Mouse (Mus musculus): Measurements from ENCODE around the gene Bnip1.

Bnip1 gene

DNA sequence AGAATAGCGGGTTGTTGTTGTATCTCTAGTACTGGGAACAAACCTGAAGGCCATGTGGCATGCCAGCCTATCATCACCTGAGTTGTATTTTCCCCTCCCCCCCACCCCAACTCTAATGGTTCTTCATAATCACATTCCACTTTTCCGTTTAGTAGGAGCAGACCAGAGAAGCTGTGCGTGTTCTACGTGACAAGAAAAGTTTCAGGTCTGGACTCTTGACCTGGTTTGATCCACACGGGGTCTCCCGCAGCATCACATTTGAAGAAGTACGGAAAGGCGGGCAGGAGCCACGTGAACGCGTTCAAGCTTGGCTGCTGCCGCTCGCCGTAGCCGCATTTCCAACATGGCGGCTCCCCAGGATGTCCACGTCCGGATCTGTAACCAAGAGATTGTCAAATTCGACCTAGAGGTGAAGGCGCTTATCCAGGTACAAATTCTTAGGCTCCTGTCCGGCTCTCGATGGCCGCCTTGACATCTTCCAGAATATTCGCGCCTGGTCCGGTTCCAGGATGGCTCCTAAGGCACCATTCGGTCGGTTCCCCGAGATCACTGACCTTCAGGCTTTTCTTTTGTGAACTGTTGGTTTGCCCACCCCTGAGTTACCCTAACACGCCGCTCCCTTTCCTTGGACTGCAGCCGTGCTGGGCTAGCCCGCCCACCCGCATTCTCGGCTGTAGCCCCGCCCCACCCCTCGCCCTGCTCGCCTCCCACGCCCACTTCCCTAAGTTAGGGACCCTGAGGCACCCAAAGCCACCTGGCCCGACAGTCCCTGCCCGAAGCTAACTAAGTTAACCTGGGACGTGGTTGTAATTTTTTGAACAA, at the start of gene Bnip1:
Gene Bnip1, plus strand, starts transcription at position 317 of the 822 bp plus-strand sequence.
- peak; percentile 75 for DNase-seq

DNA sequence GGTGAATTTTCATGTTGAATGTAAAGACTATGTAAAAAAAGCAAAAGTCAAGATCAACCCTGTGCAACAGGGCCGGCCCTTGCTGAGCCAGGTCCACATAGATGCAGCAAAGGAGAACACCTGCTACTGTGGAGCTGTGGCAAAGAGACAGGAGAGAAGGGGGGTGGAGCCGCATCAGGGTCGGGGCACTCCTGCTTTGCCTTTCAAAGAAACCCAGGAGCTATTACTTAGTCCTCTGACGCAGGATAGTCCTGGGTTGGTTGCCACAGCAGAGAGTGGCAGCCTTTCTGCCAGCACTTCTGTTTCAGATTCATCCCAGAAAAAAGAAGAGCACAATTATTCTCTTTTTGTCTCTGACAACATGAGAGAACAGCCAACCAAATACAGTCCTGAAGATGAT, 38.3 kb upstream of the Bnip1 start:
- no peak for DNase-seq

GRCm38 (mm10) chr17:26743294-26743693, 37.6 kb upstream of the Bnip1 start:
- no peak for DNase-seq

DNA sequence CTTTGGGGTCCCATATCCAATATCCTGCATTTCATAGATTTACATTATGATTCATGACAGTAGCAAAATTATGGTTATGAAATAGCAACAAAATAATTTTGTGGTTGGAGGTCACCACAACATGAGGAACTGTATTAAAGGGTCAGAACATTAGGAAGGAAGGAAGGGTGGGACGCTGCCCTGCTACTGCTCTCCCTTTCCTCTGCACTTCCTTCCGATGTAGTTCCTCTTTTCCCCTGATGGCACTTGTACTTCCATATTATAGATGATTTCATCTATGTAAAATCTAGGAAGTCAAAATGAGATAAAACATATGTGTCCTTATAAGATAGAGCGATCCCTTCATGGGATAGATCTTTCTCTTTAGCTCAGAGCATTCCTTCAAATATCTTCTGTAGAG, 30.9 kb upstream of the Bnip1 start:
- no peak for DNase-seq

GRCm38 (mm10) chr17:26752297-26752696, 28.6 kb upstream of the Bnip1 start:
- DNase-seq = no peak

- no peak for DNase-seq
These were observed 27.4 kb upstream of the Bnip1 start for GRCm38 (mm10) chr17:26753476-26753875.

DNA sequence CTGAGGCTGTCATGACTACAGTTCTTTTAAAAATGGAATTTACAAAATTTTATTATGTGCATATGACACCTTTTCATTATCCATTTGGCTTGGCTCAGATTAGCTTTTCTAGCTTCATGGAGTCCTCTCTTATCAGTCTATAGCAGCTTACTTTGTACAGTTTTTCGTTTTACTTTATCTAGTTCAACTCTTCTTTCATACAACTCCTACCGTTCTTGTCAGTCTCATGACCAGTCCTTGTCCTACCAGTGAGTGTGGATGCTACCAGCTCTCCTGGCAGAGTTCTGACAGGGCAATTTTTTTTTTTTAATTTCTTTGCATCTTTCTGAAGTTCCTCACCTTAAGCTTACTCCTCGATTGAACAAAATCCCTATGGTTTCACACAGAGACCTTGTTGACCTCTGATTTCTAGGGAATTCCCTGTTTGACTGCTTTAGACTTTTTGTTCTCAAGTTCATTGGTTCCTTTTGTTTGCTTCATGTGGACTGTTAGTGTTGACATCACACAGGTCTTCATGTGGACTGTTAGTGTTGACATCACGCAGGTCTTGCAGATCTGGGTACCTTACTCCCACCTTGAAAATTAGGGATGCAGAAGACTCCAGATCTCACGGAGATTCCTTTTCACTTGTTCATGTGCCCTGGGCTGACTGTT, 13.6 kb upstream of the Bnip1 start:
- DNase-seq = no peak

- DNase-seq = no peak
These were observed 13.1 kb upstream of the Bnip1 start for GRCm38 (mm10) chr17:26767754-26768124.

DNA sequence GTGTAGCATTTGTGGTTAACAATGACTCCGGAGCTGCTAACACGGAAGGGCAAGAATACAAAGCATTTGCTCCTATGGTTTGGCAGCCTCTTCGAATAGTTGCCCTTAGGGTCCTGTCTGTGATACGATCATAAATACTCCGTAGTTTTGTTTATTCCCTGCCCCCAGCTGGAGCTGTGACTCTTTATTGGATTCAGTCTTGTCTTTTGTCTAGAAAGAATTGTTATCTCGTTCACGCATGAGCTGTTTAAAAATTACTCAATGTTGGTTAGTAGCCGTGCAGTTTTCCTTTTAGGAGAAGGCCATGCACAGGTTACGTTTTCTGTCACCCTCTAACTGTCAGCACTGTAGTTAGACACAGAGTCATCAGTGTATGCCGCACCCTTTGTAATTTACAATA, 4.7 kb upstream of the Bnip1 start:
- DNase-seq = no peak

DNA sequence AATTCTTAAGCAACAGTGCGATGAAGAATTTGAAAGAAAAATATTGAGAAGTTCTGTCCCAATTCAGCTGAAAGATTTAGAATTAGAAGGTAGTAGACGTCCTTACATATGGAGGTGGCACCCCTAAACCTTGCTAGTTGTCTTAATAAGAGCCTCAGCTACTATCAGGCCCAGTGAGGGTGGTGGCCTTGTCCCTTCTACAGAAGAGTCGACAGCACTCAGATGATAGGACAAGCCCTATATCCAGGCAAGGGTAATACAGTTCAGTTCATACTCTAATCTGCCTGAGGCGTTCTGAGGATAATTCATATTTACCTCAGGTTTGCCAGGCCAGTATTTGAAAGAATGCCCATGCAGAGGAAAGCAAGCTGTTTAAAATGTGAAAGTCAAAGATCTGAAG, 2.9 kb upstream of the Bnip1 start:
- no peak for DNase-seq

DNA sequence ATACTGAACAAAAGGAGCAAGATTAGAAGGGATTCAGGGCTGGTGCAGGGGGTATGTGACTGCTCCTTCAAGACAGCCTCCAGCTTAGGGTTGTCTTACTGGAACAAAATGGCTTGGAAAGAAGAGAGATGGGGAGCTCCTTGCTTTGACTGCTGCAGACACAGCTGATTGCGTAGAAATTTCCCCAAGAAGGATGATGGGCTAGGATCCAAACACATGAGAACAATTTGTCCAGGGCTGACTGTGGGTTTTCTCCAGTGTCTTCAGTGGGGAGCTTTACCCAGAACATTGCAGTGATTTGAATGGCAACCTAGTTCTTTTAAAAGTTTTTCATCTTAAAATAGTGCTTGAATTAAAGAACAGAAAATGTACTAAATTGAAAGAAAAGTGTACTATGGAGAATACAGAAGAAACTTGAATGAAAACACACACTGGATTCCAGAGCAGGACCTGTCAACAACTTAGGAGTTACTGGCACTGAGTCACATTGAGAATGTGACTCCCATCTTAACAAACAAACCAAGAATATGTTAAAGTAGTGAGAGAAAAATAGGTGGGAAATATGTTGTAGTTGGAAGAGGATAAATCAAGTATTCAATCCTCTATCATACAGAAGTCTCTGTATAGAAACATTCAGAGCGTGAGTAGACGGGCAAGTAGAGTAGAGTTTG, 2.3 kb upstream of the Bnip1 start:
- DNase-seq = no peak

GRCm38 (mm10) chr17:26779471-26779870, 1.4 kb upstream of the Bnip1 start:
- no peak for DNase-seq

- DNase-seq = no peak
These were observed 761 bp downstream of the Bnip1 start for GRCm38 (mm10) chr17:26781610-26782043.

GRCm38 (mm10) chr17:26784525-26784924, 3.7 kb downstream of the Bnip1 start:
- no peak for DNase-seq

DNA sequence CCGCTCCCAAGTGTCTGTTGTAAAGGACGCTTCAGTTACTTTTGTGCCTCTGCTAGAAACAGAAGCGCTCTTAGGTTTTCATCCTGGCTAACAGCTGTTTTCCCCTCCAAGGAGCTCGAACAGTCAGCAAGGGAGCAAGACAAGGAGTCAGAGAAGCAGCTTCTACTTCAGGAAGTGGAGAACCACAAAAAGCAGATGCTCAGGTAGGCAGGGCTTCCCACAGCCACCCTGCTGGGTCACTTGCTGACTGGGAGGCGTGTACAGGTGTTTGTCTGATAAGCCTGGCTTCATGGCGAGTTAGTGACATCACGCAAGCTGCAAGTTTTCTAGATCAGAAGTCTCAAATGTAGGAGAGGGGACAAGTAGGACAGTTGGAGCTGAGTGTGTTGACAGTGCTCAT, 5.7 kb downstream of the Bnip1 start:
- no peak for DNase-seq

- DNase-seq = no peak
These were observed 8.1 kb downstream of the Bnip1 start for GRCm38 (mm10) chr17:26788986-26789385.

DNA sequence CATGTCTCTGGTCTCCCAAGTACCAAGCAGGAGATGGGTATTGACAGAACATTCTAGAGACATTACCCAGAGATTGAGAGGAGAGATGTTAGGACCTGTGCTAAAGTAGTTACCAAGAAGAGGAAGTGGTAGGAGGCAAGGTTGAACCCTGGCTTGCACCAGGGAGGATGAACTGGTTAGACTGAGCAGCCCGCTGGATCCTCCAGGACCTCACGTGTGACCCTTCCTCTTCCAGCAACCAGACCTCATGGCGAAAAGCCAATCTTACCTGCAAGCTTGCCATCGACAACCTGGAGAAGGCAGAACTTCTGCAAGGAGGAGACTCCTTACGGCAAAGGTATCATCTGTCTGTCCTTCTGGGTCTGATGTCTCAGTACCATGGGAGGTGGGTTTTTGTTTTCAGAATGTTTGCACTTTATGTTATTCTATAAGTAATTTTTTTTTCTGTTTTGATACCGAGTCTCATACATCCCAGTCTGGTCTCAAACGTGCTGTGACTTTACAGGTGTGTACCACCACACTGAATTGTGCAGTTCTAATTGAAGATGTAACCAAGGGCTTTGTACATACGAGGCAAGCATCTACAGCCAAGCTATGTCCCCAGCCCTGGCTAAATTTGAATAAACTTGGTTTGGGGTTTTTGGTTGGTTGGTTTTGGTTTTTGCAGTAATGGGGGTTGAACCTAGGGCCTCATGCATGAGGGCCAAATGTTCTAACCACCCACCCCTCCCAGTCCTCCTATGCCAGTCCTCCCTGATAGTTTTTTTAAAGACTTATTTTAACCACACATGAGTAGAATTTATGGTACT, 8.8 kb downstream of the Bnip1 start:
- no peak for DNase-seq

DNA sequence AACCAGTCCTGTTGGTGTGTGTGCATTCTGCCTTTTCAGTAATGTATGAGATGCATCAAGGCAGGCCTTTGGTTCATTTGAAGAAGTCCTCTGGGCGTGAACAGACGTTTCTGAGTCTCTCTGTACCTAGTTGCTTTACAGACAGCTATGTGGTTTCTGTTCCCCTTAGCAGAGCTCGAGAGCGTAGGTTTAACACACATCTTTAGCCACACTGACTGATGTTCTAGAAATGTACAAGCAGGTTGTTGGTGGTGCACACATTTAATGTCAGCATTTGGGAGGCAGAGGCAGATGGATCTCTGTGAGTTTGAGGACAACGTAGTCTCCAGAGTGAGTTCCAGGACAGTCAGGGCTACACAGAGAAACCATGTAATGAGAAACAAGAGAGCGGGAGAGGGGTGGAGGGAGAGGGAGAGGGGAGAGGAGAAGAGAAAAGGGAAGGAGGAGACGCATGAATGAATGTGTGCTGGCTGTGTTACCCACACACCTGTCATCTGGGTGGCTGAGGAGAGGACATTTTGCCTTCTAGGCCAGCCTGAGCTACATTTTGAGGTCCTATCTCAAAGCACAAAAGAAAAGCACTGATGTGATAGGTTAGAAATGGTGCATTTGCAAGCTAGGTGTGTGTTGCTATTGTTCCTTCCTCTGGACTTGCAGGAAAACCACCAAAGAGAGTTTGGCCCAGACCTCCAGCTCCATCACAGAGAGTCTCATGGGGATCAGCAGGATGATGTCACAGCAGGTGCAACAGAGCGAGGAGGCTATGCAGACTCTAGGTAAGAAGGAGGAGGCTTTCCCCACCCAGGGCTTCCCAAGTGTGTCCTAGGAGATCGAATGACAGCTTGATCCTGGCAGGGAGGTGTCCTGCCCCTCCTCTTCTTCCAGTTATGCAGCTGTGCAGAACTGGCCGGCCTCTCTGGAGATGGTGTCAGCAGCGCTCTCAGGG, 9.7 kb downstream of the Bnip1 start:
- no peak for DNase-seq

- DNase-seq = peak; percentile 49
These were observed 10.7 kb downstream of the Bnip1 start for GRCm38 (mm10) chr17:26791580-26791979.

- DNase-seq = no peak
These were observed 11.2 kb downstream of the Bnip1 start for GRCm38 (mm10) chr17:26792096-26792495.

GRCm38 (mm10) chr17:26793068-26793765, 12.4 kb downstream of the Bnip1 start:
- no peak for DNase-seq

All from layer of hippocampus, adult 9-11 months (tissue).